In the genomic region with DNA sequence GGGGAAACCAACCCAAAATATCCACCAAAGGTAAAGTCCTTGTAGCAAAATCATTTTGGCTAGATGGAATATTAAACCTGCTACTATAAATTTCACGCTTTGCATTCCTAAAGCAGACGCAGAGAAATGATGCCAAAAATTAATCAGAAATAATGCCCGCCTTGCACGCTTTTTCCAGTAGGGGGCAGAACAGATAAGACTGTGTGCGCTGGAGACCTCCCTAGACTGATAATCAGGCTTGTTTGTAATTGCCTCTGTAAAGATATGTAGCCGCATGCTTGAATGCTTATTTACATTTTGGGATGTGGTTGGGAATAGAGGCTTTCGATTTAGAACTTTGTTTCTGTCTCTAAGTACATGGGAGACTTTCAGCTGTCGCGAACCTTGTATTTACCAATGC, we compare ENCODE assay signal across 8 mouse cellular contexts.
DNase-seq lines count a peak whose midpoint lies in the region; ATAC-seq lines count a peak whose summit lies in the region.

No protein-coding gene starts in this region.

- H3K9me3 ChIP-seq in hindbrain, embryonic 12.5 days (replicated peaks) = no peaks in the 10 kb centered on the region
- H3K9me3 ChIP-seq in midbrain, embryonic 14.5 days (ENCODE audit: control insufficient read depth, low read length) = no peaks in the 10 kb centered on the region

- H3K4me3 ChIP-seq in hindbrain, embryonic 12.5 days = no peak overlapping the region
- H3K4me3 ChIP-seq in midbrain, embryonic 14.5 days (replicated peaks; ENCODE audit: low read depth, low read length) = no peak overlapping the region

- no peak overlapping the region for H3K4me2 ChIP-seq in hindbrain, embryonic 12.5 days (replicated peaks)
- no peak overlapping the region for H3K4me2 ChIP-seq in midbrain, embryonic 14.5 days (ENCODE audit: low read length)

- peak; percentile 35; the same call in 1 of the 2 replicates for ATAC-seq in hindbrain, embryonic 12.5 days (ENCODE audit: low FRiP score)
- no peak for ATAC-seq in midbrain, embryonic 14.5 days (ENCODE audit: low FRiP score, low TSS enrichment)

- H3K9ac ChIP-seq in hindbrain, embryonic 12.5 days = no peak overlapping the region
- no peak overlapping the region for H3K9ac ChIP-seq in midbrain, embryonic 14.5 days (replicated peaks; ENCODE audit: low read length)

- H3K27me3 ChIP-seq in hindbrain, embryonic 12.5 days = peaks cover 31% of the 10 kb centered on the region
- peaks cover 5% of the 10 kb centered on the region for H3K27me3 ChIP-seq in midbrain, embryonic 14.5 days (ENCODE audit: control insufficient read depth, insufficient read depth, low read length)

- peak; percentile 10 for DNase-seq in adrenal gland, postnatal 25 days
- no peak for DNase-seq in adrenal gland, adult 18-20 months (ENCODE audit: low spot score in 2 of 2)
- DNase-seq in lung, postnatal 10 days = peak; percentile 43
- DNase-seq in lung, adult 18-20 months = no peak
- DNase-seq in cerebellum, adult 8-10 months = peak; percentile 61
- peak; percentile 85 for DNase-seq in midbrain, embryonic 14.5 days
- no peak for DNase-seq in gastrocnemius, postnatal 14 days

- 51% methylated on average over 9 of the region's 9 CpGs for WGBS in hindbrain, embryonic 12.5 days
- WGBS in midbrain, embryonic 14.5 days = 40% methylated on average over 9 of the region's 9 CpGs

- no peaks in the 10 kb centered on the region for H3K36me3 ChIP-seq in hindbrain, embryonic 12.5 days
- H3K36me3 ChIP-seq in midbrain, embryonic 14.5 days (ENCODE audit: control insufficient read depth, insufficient read depth, low read length) = no peaks in the 10 kb centered on the region

- intact Hi-C loops in gastrocnemius, postnatal 14 days (cut with DNase I; ENCODE audit: low total_unique reads) = loop anchor here (10.0 kb wide), 1 partner anchor 461 kb away; no protein-coding TSS in a partner anchor

- no peak overlapping the region for H3K27ac ChIP-seq in hindbrain, embryonic 12.5 days
- H3K27ac ChIP-seq in midbrain, embryonic 14.5 days (replicated peaks; ENCODE audit: low read depth, low read length) = no peak overlapping the region

- no peaks in the 10 kb centered on the region for H3K4me1 ChIP-seq in hindbrain, embryonic 12.5 days
- 0 out of 2 replicates have a peak, but pooled peaks cover 3% of the 10 kb centered on the region for H3K4me1 ChIP-seq in midbrain, embryonic 14.5 days (ENCODE audit: control insufficient read depth, insufficient read depth, low read length)

Comparison
In these comparisons a context has a peak if more than half of its experiments do, and no peak if none do; other contexts are left out.
1. DNase-seq: peak in adrenal gland, postnatal 25 days (single experiment), lung, postnatal 10 days (single experiment), cerebellum, adult 8-10 months (single experiment) and midbrain, embryonic 14.5 days (single experiment); none in adrenal gland, adult 18-20 months (0 of 2), lung, adult 18-20 months (0 of 2) and gastrocnemius, postnatal 14 days (single experiment).